Mouse (Mus musculus): Measurements from ENCODE around the gene Col13a1.

GRCm38 (mm10) chr10:61890294-61890693 lies 88.6 kb downstream of the Col13a1 start:
- TF ChIP-seq CTCF (IDR thresholded peaks at IDR 0.05; ENCODE audit: extremely low read depth, insufficient read depth, low read length), result no peak
- no peak for TF ChIP-seq POLR2A (IDR thresholded peaks at IDR 0.05; ENCODE audit: extremely low read depth, insufficient read depth, low read length)

All from cortical plate, adult 2 months (tissue).